Mouse (Mus musculus): Measurements from ENCODE around the gene Tfip11.

Tfip11 gene

GRCm38 (mm10) chr5:112367338-112367737, 41.2 kb downstream of the Tfip11 start:
- DNase-seq = no peak

GRCm38 (mm10) chr5:112367929-112368328, 41.8 kb downstream of the Tfip11 start:
- no peak for DNase-seq

- DNase-seq = no peak
Observed at GRCm38 (mm10) chr5:112368666-112369065, 42.5 kb downstream of the Tfip11 start.

GRCm38 (mm10) chr5:112369326-112369725, 43.2 kb downstream of the Tfip11 start:
- no peak for DNase-seq

- DNase-seq = no peak
Observed at GRCm38 (mm10) chr5:112370236-112370813, 44.2 kb downstream of the Tfip11 start.

- DNase-seq = no peak
Observed at GRCm38 (mm10) chr5:112371933-112372332, 45.8 kb downstream of the Tfip11 start.

GRCm38 (mm10) chr5:112376111-112376510, 50.0 kb downstream of the Tfip11 start:
- no peak for DNase-seq

- no peak for DNase-seq
Observed at GRCm38 (mm10) chr5:112377380-112377779, 51.2 kb downstream of the Tfip11 start.

- DNase-seq = no peak
Observed at GRCm38 (mm10) chr5:112378716-112379115, 52.6 kb downstream of the Tfip11 start.

GRCm38 (mm10) chr5:112381154-112381553, 55.0 kb downstream of the Tfip11 start:
- no peak for DNase-seq

- no peak for DNase-seq
Observed at GRCm38 (mm10) chr5:112382042-112382441, 55.9 kb downstream of the Tfip11 start.

- DNase-seq = no peak
Observed at GRCm38 (mm10) chr5:112382641-112383330, 56.6 kb downstream of the Tfip11 start.

GRCm38 (mm10) chr5:112384805-112385472, 58.8 kb downstream of the Tfip11 start:
- DNase-seq = no peak

- DNase-seq = no peak
Observed at GRCm38 (mm10) chr5:112385973-112386372, 59.8 kb downstream of the Tfip11 start.

All from kidney, postnatal 10 days (tissue).